Mouse (Mus musculus) adrenal gland (tissue): ENCODE measurements around the gene Bpifa1.

Experiments
- intact Hi-C: fragments of 180-260 bp; cut with DNase I; formaldehyde crosslinking; loops from one replicate; pipeline ENCODE4 v1.15.1; 2025

The Bpifa1 gene

GRCm38 (mm10) chr2:154197036-154197435 is 54.4 kb downstream of the Bpifa1 start:
- intact Hi-C loops = no loop called here
